Mouse (Mus musculus) MEL (cell line): ENCODE data around the gene Wdr81. TPM values are rescaled to one million over a fixed set of nuclear protein-coding genes. Genes with fewer than 3 reads are reported as not detected.

Experiments used
- DNase-seq: peaks from one replicate; pipeline ENCODE4 v3.0.0; 2011; ENCODE audit warnings: low read depth, low spot score
- H3K27ac ChIP-seq: 2 replicates; pipeline ENCODE4 v1.5.1; 2012; ENCODE audit warnings: low read depth, mild to moderate bottlenecking, control low read depth, low read length, moderate library complexity; ENCODE audit not compliant: control insufficient read depth
- H3K27me3 ChIP-seq, 2 experiments: fragments of 150-350 bp in 1 of 2; sonication (generic) in 1 of 2; 2 replicates each; pipeline ENCODE4 v1.6.1; 2012; ENCODE audit warnings: low read length in 2 of 2, mild to moderate bottlenecking in 2 of 2, improper control_type of control experiment in 1 of 2, moderate library complexity in 1 of 2; ENCODE audit not compliant: insufficient read depth in 2 of 2, control insufficient read depth in 1 of 2
- H3K36me3 ChIP-seq, 2 experiments: 2 replicates each; pipeline ENCODE4 v1.6.1; 2012 to 2014; ENCODE audit warnings: low read length in 2 of 2, improper control_type of control experiment in 1 of 2, inconsistent platforms in 1 of 2, mild to moderate bottlenecking in 1 of 2; ENCODE audit not compliant: insufficient read depth in 2 of 2, control insufficient read depth in 1 of 2
- H3K4me1 ChIP-seq, 2 experiments: fragments of 150-350 bp in 1 of 2; sonication (generic) in 1 of 2; 2 replicates each; pipeline ENCODE4 v1.6.1; 2012; ENCODE audit warnings: low read length in 2 of 2, improper control_type of control experiment in 1 of 2, mild to moderate bottlenecking in 1 of 2; ENCODE audit not compliant: insufficient read depth in 2 of 2, control insufficient read depth in 1 of 2
- H3K4me3 ChIP-seq, 2 experiments: fragments of 150-350 bp in 1 of 2; sonication (generic) in 1 of 2; 2 replicates each; pipeline ENCODE4 v1.5.1; 2012; ENCODE audit warnings: low read depth in 2 of 2, low read length in 2 of 2, mild to moderate bottlenecking in 2 of 2, moderate library complexity in 2 of 2, control low read depth in 1 of 2, improper control_type of control experiment in 1 of 2; ENCODE audit not compliant: control insufficient read depth in 1 of 2, insufficient read depth in 1 of 2
- H3K79me2 ChIP-seq: 2 replicates; pipeline ENCODE4 v1.6.1; 2012; ENCODE audit warnings: mild to moderate bottlenecking, low read length, moderate library complexity; ENCODE audit not compliant: control insufficient read depth, poor library complexity, insufficient read depth
- H3K9ac ChIP-seq: 2 replicates; pipeline ENCODE4 v1.6.1; 2012; ENCODE audit warnings: low read depth, mild to moderate bottlenecking, control low read depth, low read length, moderate library complexity; ENCODE audit not compliant: control insufficient read depth, poor library complexity, severe bottlenecking
- H3K9me3 ChIP-seq: fragments of 150-350 bp; sonication (generic); replicated peaks from 2 replicates; pipeline ENCODE4 v1.6.1; 2012; ENCODE audit warnings: mild to moderate bottlenecking, low read length, improper control_type of control experiment, moderate library complexity; ENCODE audit not compliant: insufficient read depth
- BHLHE40 ChIP-seq: IDR thresholded peaks from 2 replicates; pipeline ENCODE4 v1.6.1; 2012; ENCODE audit warnings: low read depth, mild to moderate bottlenecking, inconsistent platforms, low read length, improper control_type of control experiment, borderline replicate concordance
- CHD1 ChIP-seq: IDR thresholded peaks from 2 replicates; pipeline ENCODE4 v1.6.1; 2012; ENCODE audit warnings: low read depth, mild to moderate bottlenecking, inconsistent platforms, low read length, improper control_type of control experiment
- CHD2 ChIP-seq: IDR thresholded peaks from 2 replicates; pipeline ENCODE4 v1.6.1; 2011; ENCODE audit warnings: low read length, improper control_type of control experiment
- CTCF ChIP-seq, 3 experiments: IDR thresholded peaks in 2 of 3; conservative IDR thresholded peaks in 1 of 3; 2 replicates each; pipeline ENCODE4 v1.5.1; 2011 to 2012; ENCODE audit warnings: low read length in 3 of 3, low read depth in 2 of 3, mild to moderate bottlenecking in 2 of 3, improper control_type of control experiment in 1 of 3, inconsistent platforms in 1 of 3, mixed read lengths in 1 of 3, moderate library complexity in 1 of 3; ENCODE audit not compliant: control insufficient read depth in 1 of 3, insufficient read depth in 1 of 3, poor library complexity in 1 of 3, severe bottlenecking in 1 of 3
- E2F4 ChIP-seq: IDR thresholded peaks from 2 replicates; pipeline ENCODE4 v1.6.1; 2011; ENCODE audit warnings: low read depth, low read length, improper control_type of control experiment, borderline replicate concordance
- ELF1 ChIP-seq: IDR thresholded peaks from 2 replicates; pipeline ENCODE4 v1.6.1; 2014; ENCODE audit warnings: low read depth, mild to moderate bottlenecking, inconsistent platforms, low read length, improper control_type of control experiment, moderate library complexity
- EP300 ChIP-seq, 2 experiments: IDR thresholded peaks; 2 replicates each; pipeline ENCODE4 v1.6.1; 2011; ENCODE audit warnings: improper control_type of control experiment in 2 of 2, low read length in 2 of 2, low read depth in 1 of 2, mild to moderate bottlenecking in 1 of 2
- ETS1 ChIP-seq: IDR thresholded peaks from 2 replicates; pipeline ENCODE4 v1.6.1; 2012; ENCODE audit warnings: low read depth, mild to moderate bottlenecking, inconsistent platforms, low read length, improper control_type of control experiment, moderate library complexity
- GABPA ChIP-seq: IDR thresholded peaks from 2 replicates; pipeline ENCODE4 v1.6.1; 2012; ENCODE audit warnings: low read depth, mild to moderate bottlenecking, inconsistent platforms, low read length, improper control_type of control experiment, moderate library complexity
- HCFC1 ChIP-seq: IDR thresholded peaks from 2 replicates; pipeline ENCODE4 v1.6.1; 2012; ENCODE audit warnings: low read depth, mild to moderate bottlenecking, inconsistent platforms, low read length, improper control_type of control experiment, moderate library complexity
- JUND ChIP-seq: IDR thresholded peaks from 2 replicates; pipeline ENCODE4 v1.6.1; 2011; ENCODE audit warnings: low read depth, mild to moderate bottlenecking, improper control_type of control experiment, low read length
- KAT2A ChIP-seq: conservative IDR thresholded peaks from 2 replicates; pipeline ENCODE4 v1.6.1; 2012; ENCODE audit warnings: low read depth, low read length, improper control_type of control experiment, inconsistent platforms
- MAFK ChIP-seq: IDR thresholded peaks from 2 replicates; pipeline ENCODE4 v1.6.1; 2011; ENCODE audit warnings: low read depth, mild to moderate bottlenecking, low read length, improper control_type of control experiment, borderline replicate concordance
- MAX ChIP-seq: IDR thresholded peaks from 2 replicates; pipeline ENCODE4 v1.6.1; 2011; ENCODE audit warnings: low read length, improper control_type of control experiment
- MAZ ChIP-seq: IDR thresholded peaks from 2 replicates; pipeline ENCODE4 v1.6.1; 2012; ENCODE audit warnings: low read depth, mild to moderate bottlenecking, inconsistent platforms, low read length, improper control_type of control experiment
- MEF2A ChIP-seq: IDR thresholded peaks from 2 replicates; pipeline ENCODE4 v1.6.1; 2014; ENCODE audit warnings: low read depth, mild to moderate bottlenecking, inconsistent platforms, low read length, improper control_type of control experiment; ENCODE audit not compliant: poor library complexity, insufficient replicate concordance, severe bottlenecking; ENCODE audit errors: extremely low read depth
- MXI1 ChIP-seq: IDR thresholded peaks from 2 replicates; pipeline ENCODE4 v1.6.1; 2011; ENCODE audit warnings: mild to moderate bottlenecking, low read depth, low read length, improper control_type of control experiment
- MYB ChIP-seq: IDR thresholded peaks from 2 replicates; pipeline ENCODE4 v1.6.1; 2011; ENCODE audit warnings: mild to moderate bottlenecking, low read depth, low read length, improper control_type of control experiment
- MYC ChIP-seq: IDR thresholded peaks from 2 replicates; pipeline ENCODE4 v1.6.1; 2011; ENCODE audit warnings: low read depth, mild to moderate bottlenecking, low read length, improper control_type of control experiment, moderate library complexity
- NELFE ChIP-seq: IDR thresholded peaks from 2 replicates; pipeline ENCODE4 v1.6.1; 2011; ENCODE audit warnings: low read depth, low read length, improper control_type of control experiment
- NRF1 ChIP-seq: IDR thresholded peaks from 2 replicates; pipeline ENCODE4 v1.6.1; 2014; ENCODE audit warnings: low read depth, mild to moderate bottlenecking, inconsistent platforms, low read length, improper control_type of control experiment, moderate library complexity; ENCODE audit not compliant: poor library complexity, insufficient read depth, severe bottlenecking
- POLR2A ChIP-seq, 2 experiments: IDR thresholded peaks; 2 replicates each; pipeline ENCODE4 v1.6.1; 2011 to 2012; ENCODE audit warnings: low read length in 2 of 2, mild to moderate bottlenecking in 2 of 2, control low read depth in 1 of 2, improper control_type of control experiment in 1 of 2, low read depth in 1 of 2, moderate library complexity in 1 of 2; ENCODE audit not compliant: control insufficient read depth in 1 of 2, insufficient read depth in 1 of 2, poor library complexity in 1 of 2
- POLR2AphosphoS2 ChIP-seq: IDR thresholded peaks from 2 replicates; pipeline ENCODE4 v1.6.1; 2011; ENCODE audit warnings: low read length, improper control_type of control experiment
- RAD21 ChIP-seq: IDR thresholded peaks from 2 replicates; pipeline ENCODE4 v1.6.1; 2011; ENCODE audit warnings: mild to moderate bottlenecking, low read depth, low read length, improper control_type of control experiment
- RCOR1 ChIP-seq: IDR thresholded peaks from 2 replicates; pipeline ENCODE4 v1.6.1; 2012; ENCODE audit warnings: low read depth, mild to moderate bottlenecking, inconsistent platforms, low read length, improper control_type of control experiment
- SIN3A ChIP-seq: IDR thresholded peaks from 2 replicates; pipeline ENCODE4 v1.6.1; 2012; ENCODE audit warnings: low read length, improper control_type of control experiment, inconsistent platforms
- SMC3 ChIP-seq: IDR thresholded peaks from 2 replicates; pipeline ENCODE4 v1.6.1; 2011; ENCODE audit warnings: low read depth, low read length, improper control_type of control experiment
- TAL1 ChIP-seq: IDR thresholded peaks from 2 replicates; pipeline ENCODE4 v1.6.1; 2012; ENCODE audit warnings: mild to moderate bottlenecking, inconsistent platforms, low read length, moderate library complexity, mixed read lengths
- TBP ChIP-seq: IDR thresholded peaks from 2 replicates; pipeline ENCODE4 v1.8.0; 2011; ENCODE audit warnings: low read depth, low read length, improper control_type of control experiment
- TCF12 ChIP-seq: IDR thresholded peaks from 2 replicates; pipeline ENCODE4 v1.6.1; 2014; ENCODE audit warnings: low read depth, mild to moderate bottlenecking, inconsistent platforms, low read length, improper control_type of control experiment, moderate library complexity
- UBTF ChIP-seq: IDR thresholded peaks from 2 replicates; pipeline ENCODE4 v1.6.1; 2012; ENCODE audit warnings: low read depth, mild to moderate bottlenecking, inconsistent platforms, low read length, improper control_type of control experiment, moderate library complexity, borderline replicate concordance; ENCODE audit not compliant: insufficient read depth
- USF1 ChIP-seq: IDR thresholded peaks from 2 replicates; pipeline ENCODE4 v1.6.1; 2014; ENCODE audit warnings: low read depth, mild to moderate bottlenecking, inconsistent platforms, low read length, improper control_type of control experiment, moderate library complexity
- USF2 ChIP-seq, 2 experiments: IDR thresholded peaks; 2 replicates each; pipeline ENCODE4 v1.6.1; 2011 to 2012; ENCODE audit warnings: improper control_type of control experiment in 2 of 2, low read length in 2 of 2, borderline replicate concordance in 1 of 2, inconsistent platforms in 1 of 2, low read depth in 1 of 2, mild to moderate bottlenecking in 1 of 2; ENCODE audit not compliant: insufficient read depth in 1 of 2
- ZC3H11A ChIP-seq: IDR thresholded peaks from 2 replicates; pipeline ENCODE4 v1.6.1; 2012; ENCODE audit warnings: low read depth, mild to moderate bottlenecking, inconsistent platforms, low read length, improper control_type of control experiment
- ZKSCAN1 ChIP-seq: IDR thresholded peaks from 2 replicates; pipeline ENCODE4 v1.6.1; 2012; ENCODE audit warnings: low read depth, mild to moderate bottlenecking, inconsistent platforms, low read length, improper control_type of control experiment, moderate library complexity
- ZMIZ1 ChIP-seq: IDR thresholded peaks from 2 replicates; pipeline ENCODE4 v1.6.1; 2012; ENCODE audit warnings: low read depth, mild to moderate bottlenecking, inconsistent platforms, low read length, improper control_type of control experiment, moderate library complexity
- ZNF384 ChIP-seq: IDR thresholded peaks from 2 replicates; pipeline ENCODE4 v1.6.1; 2012; ENCODE audit warnings: low read depth, mild to moderate bottlenecking, inconsistent platforms, low read length, improper control_type of control experiment
- polyA plus RNA-seq, 2 experiments: library from polyadenylated mRNA; stranded (reverse) in 1 of 2; unstranded in 1 of 2; fragments of >175 nt in 1 of 2; fragments of >200 nt in 1 of 2; gene quantifications; 2 replicates each; pipeline versions ENCODE4 v1.2.1 to v1.2.4; 2012; ENCODE audit warnings: low replicate concordance in 2 of 2, low read depth in 1 of 2; ENCODE audit not compliant: insufficient read length in 2 of 2, insufficient read depth in 1 of 2, missing spikeins in 1 of 2
- total RNA-seq: library from RNA; depleted of rRNA; stranded (reverse); fragments of 300-350 nt; gene quantifications from 2 replicates; pipeline ENCODE4 v1.2.3, GENCODE M21; 2012

Wdr81 gene
- total and polyA plus RNA-seq, 3 experiments, result 7.0 to 13.9 TPM; not detected in 1

DNA sequence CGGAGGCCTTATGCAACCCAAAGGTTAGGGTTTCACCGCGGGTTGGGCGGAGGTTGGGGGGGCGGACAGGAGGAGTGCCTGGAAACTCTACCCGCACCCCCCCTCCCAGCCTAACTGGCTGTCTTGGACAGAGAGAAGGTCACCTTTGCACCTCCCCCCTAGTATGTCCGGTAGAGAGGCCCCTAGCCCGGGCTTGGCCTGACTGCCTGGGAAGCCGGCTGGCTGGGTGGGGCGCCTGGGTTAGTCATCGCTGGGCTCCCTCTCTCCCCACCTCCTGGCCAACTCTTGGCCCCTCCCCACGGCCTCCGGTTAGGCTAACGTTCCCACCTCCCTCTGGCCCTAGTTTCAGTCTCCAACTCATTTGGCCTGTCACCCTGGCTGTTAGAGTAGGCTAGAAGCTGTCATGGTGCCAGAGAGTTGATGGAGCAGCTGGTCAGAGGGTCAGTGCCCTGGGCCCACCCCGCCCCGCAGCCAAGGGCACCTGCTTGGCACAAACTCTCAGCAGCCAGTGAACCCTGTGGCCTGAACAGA lies 7.8 kb upstream of the Wdr81 start:
- DNase-seq, result peak; percentile 91
- H3K4me3 ChIP-seq, result peak overlapping the region; percentile 61 to 77
- no peaks in the 10 kb centered on the region for H3K9me3 ChIP-seq
- peak overlapping the region; percentile 74 for H3K27ac ChIP-seq
- peak overlapping the region; percentile 77 for H3K9ac ChIP-seq
- H3K36me3 ChIP-seq, result peaks cover 0 to 23% of the 10 kb centered on the region in 2 experiments; a peak in 2 of 4 replicates
- H3K79me2 ChIP-seq, result peaks cover 8% of the 10 kb centered on the region; the same call in 1 of the 2 replicates
- no peaks in the 10 kb centered on the region for H3K27me3 ChIP-seq
- H3K4me1 ChIP-seq, result peaks cover 5 to 32% of the 10 kb centered on the region in 2 experiments
- TF ChIP-seq UBTF (no peak), TAL1 (no peak), CHD2 (no peak), ZC3H11A (no peak), KAT2A (no peak), TCF12 (no peak), HCFC1 (no peak), POLR2AphosphoS2 (no peak), JUND (no peak), CTCF (IDR thresholded peaks at IDR 0.05 in 2 of 3, conservative IDR thresholded peaks at IDR 0.05 in 1 of 3; ENCODE audit: control insufficient read depth in 1 of 3, insufficient read depth in 1 of 3, low read depth in 2 of 3, low read length in 3 of 3, poor library complexity in 1 of 3, severe bottlenecking in 1 of 3) (no peak), GABPA (no peak), TBP (no peak), SIN3A (no peak; the same call in 1 of the 2 replicates), MYB (no peak), SMC3 (no peak), MYC (no peak), MAX (no peak), ELF1 (no peak), MEF2A (no peak), E2F4 (no peak), USF1 (no peak), POLR2A (IDR thresholded peaks at IDR 0.05; ENCODE audit: control insufficient read depth in 1 of 2, insufficient read depth in 1 of 2, low read depth in 1 of 2, low read length in 2 of 2, poor library complexity in 1 of 2) (peak; percentile 29 to 47; a peak in 2 of 4 replicates), USF2 (IDR thresholded peaks at IDR 0.05; ENCODE audit: borderline replicate concordance in 1 of 2, insufficient read depth in 1 of 2, low read depth in 1 of 2, low read length in 2 of 2) (no peak), CHD1 (no peak), ZNF384 (no peak), MXI1 (peak; percentile 31; the same call in 1 of the 2 replicates), RCOR1 (no peak), NELFE (peak; percentile 39; the same call in 1 of the 2 replicates), ZKSCAN1 (no peak), NRF1 (no peak), BHLHE40 (no peak), ETS1 (peak; percentile 61), EP300 (IDR thresholded peaks at IDR 0.05; ENCODE audit: low read depth in 1 of 2, low read length in 2 of 2) (peak in 1 of 2 experiments; percentile 40; a peak in 1 of 4 replicates), ZMIZ1 (no peak), MAFK (no peak), MAZ (0 out of 2 replicates have a peak, but pooled peaks have one; percentile 71), RAD21 (no peak)
